Mouse (Mus musculus) stomach, embryonic 16.5 days (tissue): ENCODE data around the gene Mrpl9. TPM values are rescaled to one million over a fixed set of nuclear protein-coding genes. Genes with fewer than 3 reads are reported as not detected.

ENCODE experiments used
- ATAC-seq: fragments of 200-750 bp; cut with Nextera tagmentation; 2 replicates; pipeline ENCODE4 v1.8.0; 2017; ENCODE audit warnings: moderate number of reproducible peaks, moderate TSS enrichment; ENCODE audit not compliant: insufficient read depth, low FRiP score
- H3K27ac ChIP-seq: fragments of 300-500 bp; sonication (generic); 2 replicates; pipeline ENCODE4 v1.5.1; 2014; ENCODE audit warnings: low read length
- H3K27me3 ChIP-seq: fragments of 300-500 bp; sonication (generic); 2 replicates; pipeline ENCODE4 v1.6.1; 2014; ENCODE audit warnings: low read length, control low read depth, mixed read lengths; ENCODE audit not compliant: control insufficient read depth, insufficient read depth
- H3K36me3 ChIP-seq: fragments of 300-500 bp; sonication (generic); 2 replicates; pipeline ENCODE4 v1.6.1; 2014; ENCODE audit warnings: low read length; ENCODE audit not compliant: control insufficient read depth, insufficient read depth
- H3K4me1 ChIP-seq: fragments of 300-500 bp; sonication (generic); 2 replicates; pipeline ENCODE4 v1.6.1; 2014; ENCODE audit warnings: low read length, control low read depth, mixed read lengths; ENCODE audit not compliant: control insufficient read depth, insufficient read depth
- H3K4me2 ChIP-seq: fragments of 300-500 bp; sonication (generic); 2 replicates; pipeline ENCODE4 v1.6.1; 2014; ENCODE audit warnings: low read depth, low read length, mixed read lengths
- H3K4me3 ChIP-seq: fragments of 300-500 bp; sonication (generic); replicated peaks from 2 replicates; pipeline ENCODE4 v1.5.1; 2014; ENCODE audit warnings: mild to moderate bottlenecking, low read length
- H3K9ac ChIP-seq: fragments of 300-500 bp; sonication (generic); 2 replicates; pipeline ENCODE4 v1.6.1; 2014; ENCODE audit warnings: low read length
- H3K9me3 ChIP-seq: fragments of 300-500 bp; sonication (generic); replicated peaks from 2 replicates; pipeline ENCODE4 v1.6.1; 2016; ENCODE audit warnings: low read length, control low read depth; ENCODE audit not compliant: control insufficient read depth
- WGBS: fragments of 180-500 bp; shearing (Covaris S2); extraction: QIAGEN DNeasy Blood & Tissue Kit; methylation state at CpG from one replicate; pipeline ENCODE4 v1.1.7; 2014; 5-methylcytosine and 5-hydroxymethylcytosine counted together
- polyA plus RNA-seq: library from polyadenylated mRNA; unstranded; fragments of >200 nt; fragmentation: Nextera tagmentation; extraction: Ambion mirVana; gene quantifications from 2 replicates; pipeline ENCODE4 v1.2.1, GENCODE M21; 2015

Mrpl9 gene
- polyA plus RNA-seq, 1 experiment from 2014 or later: 67.8 TPM

DNA sequence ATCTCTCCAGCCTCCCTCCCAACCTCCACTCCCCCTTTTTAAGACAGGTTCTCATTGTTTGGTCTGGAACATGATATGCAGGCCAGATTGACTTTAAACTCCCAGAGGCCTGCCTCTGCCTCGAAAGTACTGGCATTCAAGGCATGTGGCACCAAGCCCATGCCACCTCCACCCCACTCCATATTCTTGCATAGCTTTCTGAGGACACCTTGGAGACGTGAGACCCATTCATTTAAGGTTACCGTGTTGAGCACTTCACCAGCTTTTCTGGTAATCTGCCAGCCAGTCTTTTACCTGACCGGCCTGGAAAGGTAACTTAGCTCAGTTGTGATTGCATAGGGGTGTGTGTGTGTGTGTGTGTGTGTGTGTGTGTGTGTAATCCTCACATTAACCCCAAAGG lies 37.6 kb upstream of the Mrpl9 start:
- no peak overlapping the region for H3K27ac ChIP-seq
- ATAC-seq: no peak
- WGBS: 52% methylated on average over 4 of the region's 4 CpGs

DNA sequence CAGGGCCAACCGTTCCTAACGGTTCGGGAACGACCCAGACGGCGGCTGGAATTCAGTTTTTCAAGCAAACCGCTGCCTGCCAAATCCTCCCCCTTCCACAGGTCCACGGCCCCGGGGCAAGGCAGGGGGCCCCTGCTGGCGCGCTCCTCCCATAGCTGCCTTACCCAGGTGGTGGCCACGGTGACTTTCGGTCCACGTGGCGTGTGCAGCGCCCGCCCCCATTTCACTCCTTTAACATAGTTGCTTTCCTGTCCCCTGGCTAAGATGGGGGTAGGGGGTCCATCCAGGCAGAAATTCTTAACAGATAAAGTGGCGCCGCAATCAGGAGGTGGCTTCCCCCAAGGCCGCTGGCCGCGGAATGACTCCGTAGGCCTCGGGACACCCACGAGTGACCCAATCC lies 30.6 kb upstream of the Mrpl9 start:
- Histone ChIP-seq H3K4me1 (no peaks in the 10 kb centered on the region; the same call in 1 of the 2 replicates), H3K27me3 (no peaks in the 10 kb centered on the region), H3K4me2 (peak overlapping the region; percentile 95), H3K4me3 (peak overlapping the region; percentile 55), H3K9ac (peak overlapping the region; percentile 64), H3K36me3 (no peaks in the 10 kb centered on the region), H3K9me3 (no peaks in the 10 kb centered on the region), H3K27ac (0 out of 2 replicates have a peak overlapping the region, but pooled peaks have one; percentile 10)
- WGBS: 6% methylated on average over 25 of the region's 25 CpGs
- peak; percentile 13; the same call in 1 of the 2 replicates for ATAC-seq

More for the DNA sequence above, 37.6 kb upstream of the Mrpl9 start:
- Histone ChIP-seq H3K4me1 (no peaks in the 10 kb centered on the region), H3K4me3 (no peak overlapping the region), H3K27me3 (0 out of 2 replicates have a peak, but pooled peaks cover 2% of the 10 kb centered on the region), H3K36me3 (no peaks in the 10 kb centered on the region), H3K9ac (no peak overlapping the region), H3K4me2 (no peak overlapping the region), H3K9me3 (no peaks in the 10 kb centered on the region)

DNA sequence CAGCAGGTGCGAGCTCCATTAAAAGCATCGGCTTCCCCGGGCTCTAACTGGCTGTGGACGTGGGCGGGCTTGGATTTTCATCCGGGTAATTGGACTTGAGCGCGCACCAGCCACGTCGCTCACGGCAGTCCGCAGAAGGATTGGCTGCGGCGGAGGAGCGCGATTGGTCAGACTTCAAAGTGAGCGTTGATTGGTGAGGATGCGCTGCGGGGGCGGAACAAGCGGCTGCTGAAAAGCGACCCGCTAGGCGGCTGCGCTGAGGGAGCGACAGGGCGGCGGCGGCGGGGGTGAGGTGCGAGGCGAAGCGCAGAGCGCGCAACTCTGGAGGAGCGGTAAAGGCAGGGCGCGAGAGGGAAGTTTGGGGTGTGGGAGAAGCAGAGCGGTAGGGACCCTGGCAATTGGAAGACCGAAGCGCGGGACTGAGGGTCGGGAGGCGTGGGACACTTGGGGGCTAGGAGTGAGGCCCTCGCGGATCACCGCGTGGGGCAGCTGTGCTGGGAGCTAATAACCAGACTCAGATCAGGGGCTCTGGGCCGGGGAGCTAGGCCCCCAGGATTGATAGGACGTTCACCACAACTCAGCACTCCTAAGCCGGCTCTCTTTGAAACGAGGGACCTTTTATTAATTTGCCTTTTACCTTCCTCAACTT lies 30.0 kb upstream of the Mrpl9 start, which contains the start of gene Tdrkh:
TSS of gene Tdrkh (plus strand) at position 243 of the 649 bp plus-strand sequence.
- no peaks in the 10 kb centered on the region for H3K9me3 ChIP-seq
- H3K9ac ChIP-seq: peak within 1 kb of the TSS; percentile 64
- 8% methylated on average over 52 of the region's 52 CpGs for WGBS

DNA sequence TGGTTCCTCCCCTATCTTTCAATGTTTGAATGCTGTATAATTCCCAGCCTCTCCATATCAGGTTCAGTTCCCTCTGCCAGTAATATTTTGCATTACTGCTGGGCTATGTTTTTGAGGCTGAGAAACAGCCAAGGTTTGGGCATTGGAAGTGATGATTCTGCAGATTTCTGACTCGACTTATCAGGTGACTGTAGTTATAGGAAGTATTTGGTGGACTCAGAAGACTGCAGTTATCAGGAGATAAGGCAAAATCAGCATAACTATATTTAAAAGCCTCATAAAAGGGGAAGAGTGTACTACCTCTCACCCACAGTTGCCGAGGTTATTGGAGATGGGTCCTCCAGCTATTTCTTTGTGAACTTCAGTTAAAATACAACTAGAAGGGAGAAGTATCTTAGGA lies 12.1 kb upstream of the Mrpl9 start:
- Histone ChIP-seq H3K27ac (no peak overlapping the region), H3K4me2 (no peak overlapping the region), H3K9me3 (no peaks in the 10 kb centered on the region), H3K9ac (no peak overlapping the region), H3K4me1 (no peaks in the 10 kb centered on the region), H3K27me3 (no peaks in the 10 kb centered on the region), H3K4me3 (no peak overlapping the region), H3K36me3 (no peaks in the 10 kb centered on the region)
- WGBS: 67% methylated on average over 2 of the region's 2 CpGs
- no peak for ATAC-seq

More for the DNA sequence above, 30.0 kb upstream of the Mrpl9 start, which contains the start of gene Tdrkh:
- Histone ChIP-seq H3K4me2 (peak within 1 kb of the TSS; percentile 95), H3K4me3 (peak within 1 kb of the TSS; percentile 55), H3K27ac (0 out of 2 replicates have a peak within 1 kb of the TSS, but pooled peaks have one; percentile 10), H3K27me3 (no peaks in the 10 kb centered on the region), H3K4me1 (no peaks in the 10 kb centered on the region; the same call in 1 of the 2 replicates), H3K36me3 (no peaks in the 10 kb centered on the region)
- ATAC-seq: peak; percentile 99

DNA sequence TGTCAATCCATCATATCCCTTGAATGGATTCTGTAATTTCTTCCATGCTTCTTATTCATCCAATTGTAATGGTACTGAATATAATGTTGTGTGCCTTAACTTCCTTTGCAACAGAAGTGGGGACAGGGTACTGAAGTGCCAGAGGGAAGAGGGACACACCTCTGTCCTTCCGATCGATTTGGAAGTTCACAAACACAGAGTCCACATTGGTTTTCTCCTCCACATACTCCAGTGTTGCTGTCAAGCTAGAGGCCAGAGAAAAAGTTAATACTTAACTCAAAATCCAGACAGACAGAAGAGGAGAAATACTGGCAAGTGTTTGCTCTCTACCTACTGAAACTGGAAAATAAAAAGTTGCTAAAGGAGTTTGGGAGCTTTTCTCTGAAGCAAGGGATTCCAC lies 8.8 kb upstream of the Mrpl9 start:
- H3K9me3 ChIP-seq: no peaks in the 10 kb centered on the region
- H3K4me3 ChIP-seq: no peak overlapping the region
- ATAC-seq: no peak
- H3K4me2 ChIP-seq: no peak overlapping the region
- H3K36me3 ChIP-seq: no peaks in the 10 kb centered on the region
- no peak overlapping the region for H3K27ac ChIP-seq
- H3K27me3 ChIP-seq: no peaks in the 10 kb centered on the region
- H3K4me1 ChIP-seq: no peaks in the 10 kb centered on the region
- no peak overlapping the region for H3K9ac ChIP-seq
- 59% methylated on average over 2 of the region's 2 CpGs for WGBS

DNA sequence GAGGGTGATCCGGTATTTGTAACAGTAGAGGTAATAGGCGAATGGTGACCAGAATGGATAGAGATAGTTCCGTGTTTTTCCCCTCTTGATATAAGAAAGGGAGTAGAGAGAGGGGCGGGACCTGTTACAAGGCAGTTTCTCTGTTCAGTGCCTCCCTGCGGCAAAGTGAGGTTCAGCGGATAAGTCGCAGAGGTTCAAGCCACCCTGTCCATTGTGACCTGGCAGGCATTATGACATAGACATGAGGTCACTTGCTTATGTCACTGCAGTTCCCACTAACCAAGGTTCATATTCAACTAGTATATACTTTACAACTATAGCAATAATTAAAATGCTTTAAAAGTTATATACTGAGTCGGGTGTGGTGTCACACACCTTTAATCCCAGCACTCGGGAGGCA lies 6.7 kb upstream of the Mrpl9 start:
- WGBS: 82% methylated on average over 9 of the region's 9 CpGs
- ATAC-seq: no peak
- no peak overlapping the region for H3K9ac ChIP-seq

DNA sequence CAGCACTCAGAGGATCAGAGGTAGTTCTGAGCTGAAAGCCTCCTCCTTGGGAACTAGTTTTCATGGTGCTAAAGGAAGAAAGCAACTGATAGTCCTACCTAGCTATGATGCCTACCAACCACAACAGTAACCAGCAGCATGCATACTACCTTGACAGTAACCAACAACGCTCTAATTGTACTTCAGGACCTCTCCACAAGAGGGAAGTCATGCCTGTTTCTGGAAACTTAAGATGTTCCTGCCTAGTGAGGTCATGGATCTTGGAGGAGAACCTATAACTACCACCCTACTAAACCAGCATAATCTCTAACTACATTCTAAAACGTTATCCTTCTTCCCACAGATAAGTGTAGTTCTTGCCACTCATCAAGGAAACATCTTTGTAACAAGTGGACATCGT lies 1.9 kb upstream of the Mrpl9 start:
- Histone ChIP-seq H3K4me2 (no peak overlapping the region), H3K4me3 (no peak overlapping the region), H3K27me3 (no peaks in the 10 kb centered on the region; the same call in 1 of the 2 replicates), H3K36me3 (peaks cover 4% of the 10 kb centered on the region; the same call in 1 of the 2 replicates), H3K9me3 (no peaks in the 10 kb centered on the region), H3K9ac (no peak overlapping the region), H3K4me1 (no peaks in the 10 kb centered on the region), H3K27ac (no peak overlapping the region)
- no peak for ATAC-seq
- 40% methylated on average over 3 of the region's 3 CpGs for WGBS

More for the DNA sequence above, 6.7 kb upstream of the Mrpl9 start:
- Histone ChIP-seq H3K36me3 (no peaks in the 10 kb centered on the region), H3K4me1 (no peaks in the 10 kb centered on the region), H3K4me2 (no peak overlapping the region), H3K9me3 (no peaks in the 10 kb centered on the region), H3K27me3 (no peaks in the 10 kb centered on the region; the same call in 1 of the 2 replicates), H3K4me3 (no peak overlapping the region), H3K27ac (no peak overlapping the region)

DNA sequence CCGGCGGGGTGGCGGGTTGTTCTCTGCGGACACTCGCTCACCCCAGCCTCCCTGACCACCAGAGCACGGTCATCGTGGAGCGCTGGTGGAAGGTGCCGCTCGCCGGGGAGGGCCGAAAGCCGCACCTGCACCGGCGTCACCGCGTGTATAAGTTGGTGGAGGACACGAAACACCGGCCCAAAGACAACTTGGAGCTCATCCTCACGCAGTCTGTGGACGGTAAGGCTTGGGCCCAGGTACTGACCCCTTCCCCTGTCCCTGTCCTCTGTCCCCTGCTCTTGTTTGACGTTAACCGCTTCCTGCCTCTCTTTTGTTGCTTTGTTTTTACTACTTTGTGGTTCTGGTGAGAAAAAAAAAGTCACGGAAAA lies 463 bp downstream of the Mrpl9 start, which contains the start of gene Oaz3:
TSS of gene Oaz3 (minus strand) at position 319 of the 368 bp plus-strand sequence.
- Histone ChIP-seq H3K9me3 (no peaks in the 10 kb centered on the region), H3K27me3 (no peaks in the 10 kb centered on the region; the same call in 1 of the 2 replicates), H3K4me3 (peak within 1 kb of the TSS; percentile 91), H3K27ac (peak within 1 kb of the TSS; percentile 63), H3K9ac (peak within 1 kb of the TSS; percentile 95), H3K4me1 (no peaks in the 10 kb centered on the region), H3K36me3 (peaks cover 17% of the 10 kb centered on the region), H3K4me2 (peak within 1 kb of the TSS; percentile 65)
- peak; percentile 44; the same call in 1 of the 2 replicates for ATAC-seq
- under 1% methylated on average over 24 of the region's 24 CpGs for WGBS

DNA sequence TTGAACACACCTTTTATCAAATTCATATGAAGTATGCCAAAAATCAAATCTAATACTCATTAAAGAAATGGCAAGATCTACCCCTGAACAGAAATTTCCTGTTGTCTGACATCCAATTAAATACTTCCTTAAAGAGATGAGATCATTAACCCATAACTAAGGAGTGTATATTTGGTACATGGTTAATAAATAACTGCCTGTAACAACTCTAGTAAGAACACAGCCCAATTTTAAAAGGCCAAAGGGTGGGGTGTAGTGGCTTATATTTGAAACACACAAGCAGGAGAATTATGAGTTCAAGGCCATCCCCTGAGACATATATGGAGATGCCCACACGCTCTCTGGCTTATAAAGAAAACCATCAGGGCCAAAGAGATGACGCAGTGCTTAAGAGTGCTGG lies 6.3 kb downstream of the Mrpl9 start:
- Histone ChIP-seq H3K9ac (no peak overlapping the region), H3K9me3 (no peaks in the 10 kb centered on the region), H3K4me3 (no peak overlapping the region), H3K4me2 (no peak overlapping the region), H3K36me3 (peaks cover 21% of the 10 kb centered on the region), H3K27me3 (no peaks in the 10 kb centered on the region), H3K27ac (no peak overlapping the region), H3K4me1 (no peaks in the 10 kb centered on the region)
- no peak for ATAC-seq
- 91% methylated on average over 2 of the region's 2 CpGs for WGBS
